Mouse (Mus musculus): Measurements from ENCODE around the gene Gm34302. TPM values are rescaled to one million over a fixed set of nuclear protein-coding genes. Genes with fewer than 3 reads are reported as not detected.
"Not testable (repeated sequence)": the region's sequence is repeated elsewhere in the genome, so short reads cannot be mapped to it uniquely, and the experiment has no call there.

Gene Gm34302
- total RNA-seq (2021), result 10 to 100 TPM; 15.4 to 83.1 TPM
- long read RNA-seq, experiment 1, transcript Gm34302-201 (3 exons, 243 nt), result major isoform, 74 of 100 reads
- long read RNA-seq, experiment 1, partial matches to known transcripts, result 0 of 100 reads
- long read RNA-seq, experiment 1, other reads (novel, unspliced or antisense), result 26 of 100 reads
- long read RNA-seq, experiment 2, transcript Gm34302-201 (3 exons, 243 nt), result major isoform, 46 of 62 reads
- long read RNA-seq, experiment 2, partial matches to known transcripts, result 0 of 62 reads
- long read RNA-seq, experiment 2, other reads (novel, unspliced or antisense), result 16 of 62 reads

DNA sequence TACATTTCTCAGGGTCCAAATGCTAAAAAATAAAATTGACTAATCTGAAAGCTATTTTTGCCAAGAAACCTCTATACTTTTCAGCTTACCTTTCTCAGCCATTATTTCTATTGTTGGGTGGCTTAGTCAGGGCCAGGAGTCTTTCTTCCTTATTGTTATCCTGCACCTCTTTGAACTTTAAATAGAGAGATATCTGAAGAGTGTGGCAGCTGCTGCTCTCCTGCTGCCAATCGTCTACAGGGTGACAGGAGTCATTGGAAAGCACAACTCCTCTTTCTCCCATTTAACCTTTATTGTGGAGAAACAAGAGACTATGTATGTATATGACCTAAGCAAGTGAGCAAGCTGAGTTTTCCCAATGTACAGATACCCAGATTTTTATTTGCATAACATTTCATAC lies at the start of gene Gm34302:
Gene Gm34302 (minus strand): TSS at position 154 of the 400 bp plus-strand sequence.
- DNase-seq, result no peak

DNA sequence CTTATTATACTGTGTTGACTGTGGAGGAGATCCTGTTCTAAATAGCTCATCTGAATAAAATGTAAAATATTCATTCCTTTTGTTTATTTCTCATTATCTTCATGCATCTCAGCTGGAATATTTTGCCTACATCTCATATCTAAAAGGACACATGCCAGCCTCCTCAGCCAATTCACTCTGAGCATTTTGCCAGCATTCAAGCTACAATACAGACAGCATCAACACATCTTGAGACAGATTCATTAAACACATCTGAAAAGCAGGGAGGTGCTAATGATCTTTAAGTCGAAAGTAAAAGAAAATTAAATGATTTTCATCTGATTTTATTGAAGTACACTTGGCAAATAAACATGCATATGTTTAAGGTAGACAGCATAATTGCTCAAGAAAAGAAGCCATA lies 48.2 kb upstream of the Gm34302 start:
- no peak for DNase-seq

DNA sequence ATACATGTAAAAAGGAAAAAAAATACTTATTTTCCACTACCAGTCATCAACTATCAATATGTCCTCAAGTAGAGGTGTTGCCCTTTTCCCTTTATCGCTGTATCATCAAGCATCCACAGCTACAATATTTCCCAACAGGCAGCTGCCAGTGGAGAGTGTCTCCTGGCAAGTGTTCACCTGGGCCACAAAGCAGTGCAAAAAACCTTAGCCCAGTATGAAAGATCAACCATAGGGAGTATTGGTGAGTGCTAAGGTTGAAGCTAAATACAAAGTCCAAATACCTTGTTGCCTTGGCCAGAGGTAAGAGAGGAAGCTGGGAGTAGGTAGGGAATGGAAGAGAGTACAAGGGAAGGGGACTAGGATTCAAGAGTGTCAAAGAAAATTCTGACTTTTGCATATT lies 34.0 kb upstream of the Gm34302 start:
- DNase-seq, result no peak

DNA sequence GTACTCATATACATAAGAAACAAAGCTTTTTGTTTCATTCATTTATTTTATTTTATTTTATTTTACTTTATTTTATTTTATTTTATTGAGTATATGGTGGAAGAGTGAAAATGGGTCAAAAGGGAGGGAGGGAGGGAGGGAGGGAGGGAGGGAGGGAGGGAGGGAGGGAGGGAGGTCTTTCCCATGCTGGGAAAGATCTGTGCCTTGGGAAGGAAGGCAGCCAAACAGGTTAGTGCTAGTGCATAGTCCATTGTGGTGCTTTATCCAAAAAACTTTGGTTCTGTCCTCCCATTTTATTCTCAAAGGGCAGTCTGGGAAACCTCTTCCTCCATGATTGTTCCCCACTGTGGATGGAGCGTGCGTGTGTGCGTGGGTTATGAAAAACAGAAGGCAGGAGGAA lies 32.6 kb upstream of the Gm34302 start:
- DNase-seq, result not testable (repeated sequence)

DNA sequence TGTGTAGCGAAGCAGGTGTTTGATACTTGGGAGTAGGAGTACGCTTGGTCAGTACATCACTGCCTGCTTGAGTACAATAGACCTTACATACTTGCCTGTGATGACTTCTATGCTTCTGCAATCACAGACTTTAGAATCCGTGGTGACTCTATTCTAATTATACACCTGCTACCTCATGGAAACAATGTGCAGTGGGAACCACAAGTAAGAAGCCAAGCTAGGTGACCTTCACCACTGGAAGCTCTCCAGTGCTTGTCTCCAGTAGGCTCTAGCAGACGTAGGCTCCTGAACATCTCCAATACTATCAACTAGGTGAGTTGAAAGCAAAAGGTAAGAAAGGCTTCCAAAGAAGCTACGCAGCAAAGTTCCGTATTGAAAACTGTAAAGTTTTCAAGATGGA lies 27.6 kb upstream of the Gm34302 start:
- DNase-seq, result no peak

DNA sequence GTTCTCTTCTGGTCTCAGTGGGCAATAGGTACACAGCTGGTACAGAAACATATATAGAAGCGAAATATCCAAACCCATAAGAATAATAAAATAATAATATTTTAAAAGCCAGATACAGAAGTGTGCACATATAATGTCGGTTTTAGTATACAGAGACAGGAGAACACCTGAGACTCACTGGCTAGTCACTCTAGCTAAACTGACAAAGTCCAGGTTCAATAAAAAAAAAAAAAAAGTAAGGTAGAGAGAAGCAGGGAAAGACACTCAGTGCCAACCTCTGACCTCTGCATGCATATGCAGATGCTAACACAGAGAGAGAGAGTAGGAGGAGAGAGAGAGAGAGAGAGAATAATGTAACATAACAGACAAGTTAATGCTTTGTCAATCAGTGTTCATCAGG lies 25.8 kb upstream of the Gm34302 start:
- DNase-seq, result no peak

DNA sequence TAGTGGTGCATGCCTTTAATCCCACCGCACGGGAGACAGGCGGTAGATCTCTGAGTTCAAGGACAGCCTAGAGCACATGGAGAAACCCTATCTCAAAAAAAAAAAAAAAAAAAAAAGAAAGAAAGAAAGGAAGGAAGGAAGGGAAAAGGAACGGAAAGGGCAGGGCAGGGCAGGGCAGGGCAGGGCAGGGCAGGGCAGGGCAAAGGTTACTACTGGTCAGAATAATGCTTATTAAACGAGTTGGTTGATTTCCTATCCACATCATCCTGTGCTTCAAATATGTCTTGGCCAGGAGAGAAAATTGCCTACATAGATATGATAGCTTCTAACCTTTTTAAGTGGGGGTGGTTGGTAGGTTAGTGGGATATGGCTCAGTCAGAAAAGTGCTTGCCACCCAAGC lies 25.2 kb upstream of the Gm34302 start:
- DNase-seq, result no peak

DNA sequence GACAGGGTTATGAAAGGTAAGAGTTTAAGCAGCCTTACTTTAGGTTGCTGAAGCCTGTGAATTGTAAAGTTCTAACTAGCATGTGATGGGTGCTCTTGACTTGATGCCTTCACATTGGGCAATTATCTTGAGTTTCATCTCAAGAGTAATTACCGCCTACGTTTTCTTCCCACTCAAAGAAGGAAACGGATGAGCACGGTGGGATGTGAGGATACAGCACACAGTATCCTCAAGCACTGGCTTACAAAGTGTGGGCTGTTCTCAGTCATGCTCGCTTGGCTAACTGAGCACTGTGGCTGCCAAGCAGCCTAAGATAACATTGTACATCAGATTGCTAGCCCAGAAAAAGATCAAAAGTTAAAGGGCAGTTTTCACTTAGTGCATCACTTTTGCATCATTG lies 20.8 kb upstream of the Gm34302 start:
- no peak for DNase-seq

DNA sequence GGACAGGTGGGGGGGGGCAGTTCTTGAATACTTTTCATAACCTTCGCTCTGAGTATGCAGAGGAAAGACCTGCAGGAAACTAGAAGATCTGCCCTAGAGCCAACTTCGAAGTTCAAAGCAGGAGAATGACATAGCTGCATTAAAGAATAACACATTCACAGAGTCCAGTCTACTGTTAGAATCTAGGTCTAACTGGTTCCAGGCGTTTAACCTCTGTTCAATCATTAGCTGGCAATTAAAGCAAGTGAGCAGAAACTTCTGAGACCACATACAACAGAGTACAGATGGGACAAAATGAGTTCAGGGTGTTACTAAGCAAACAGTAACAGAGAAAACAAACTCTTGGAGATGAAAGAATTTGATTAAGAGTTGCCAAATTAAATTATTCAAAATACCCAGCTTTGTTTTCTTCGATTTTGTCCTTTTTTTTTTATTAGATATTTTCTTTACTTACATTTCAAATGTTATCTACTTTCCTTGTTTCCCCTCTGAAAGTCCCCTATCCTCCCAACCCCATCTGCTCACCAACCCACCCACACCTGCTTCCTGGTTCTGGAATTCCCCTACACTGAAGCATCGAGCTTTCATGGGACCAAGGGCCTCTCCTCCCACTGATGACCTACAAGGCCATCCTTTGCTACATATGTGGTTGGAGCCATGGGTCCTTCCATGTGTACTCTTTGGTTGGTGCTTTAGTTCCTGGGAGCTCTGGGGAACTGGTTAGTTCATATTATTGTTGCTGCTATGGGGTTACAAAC lies 11.1 kb upstream of the Gm34302 start:
- no peak for DNase-seq

DNA sequence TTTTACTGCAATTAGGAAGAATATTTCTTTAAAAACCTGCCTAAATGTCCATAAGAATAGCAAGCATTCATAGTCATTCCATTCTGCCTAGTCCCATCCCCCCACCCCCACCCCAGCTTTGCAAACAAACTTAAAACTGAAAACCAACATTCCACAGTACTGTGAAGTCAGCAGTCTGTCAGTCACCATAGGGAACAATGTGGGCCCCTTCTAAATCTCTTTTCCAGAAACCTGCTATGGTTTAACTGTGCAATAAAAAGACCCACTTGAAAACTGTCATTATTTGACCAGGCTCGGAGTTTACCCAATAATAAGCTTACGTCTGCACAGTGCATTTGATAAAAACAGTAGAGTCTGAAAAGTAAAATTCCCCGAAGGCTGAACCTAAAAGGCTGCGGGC lies 9.9 kb upstream of the Gm34302 start:
- DNase-seq, result no peak

DNA sequence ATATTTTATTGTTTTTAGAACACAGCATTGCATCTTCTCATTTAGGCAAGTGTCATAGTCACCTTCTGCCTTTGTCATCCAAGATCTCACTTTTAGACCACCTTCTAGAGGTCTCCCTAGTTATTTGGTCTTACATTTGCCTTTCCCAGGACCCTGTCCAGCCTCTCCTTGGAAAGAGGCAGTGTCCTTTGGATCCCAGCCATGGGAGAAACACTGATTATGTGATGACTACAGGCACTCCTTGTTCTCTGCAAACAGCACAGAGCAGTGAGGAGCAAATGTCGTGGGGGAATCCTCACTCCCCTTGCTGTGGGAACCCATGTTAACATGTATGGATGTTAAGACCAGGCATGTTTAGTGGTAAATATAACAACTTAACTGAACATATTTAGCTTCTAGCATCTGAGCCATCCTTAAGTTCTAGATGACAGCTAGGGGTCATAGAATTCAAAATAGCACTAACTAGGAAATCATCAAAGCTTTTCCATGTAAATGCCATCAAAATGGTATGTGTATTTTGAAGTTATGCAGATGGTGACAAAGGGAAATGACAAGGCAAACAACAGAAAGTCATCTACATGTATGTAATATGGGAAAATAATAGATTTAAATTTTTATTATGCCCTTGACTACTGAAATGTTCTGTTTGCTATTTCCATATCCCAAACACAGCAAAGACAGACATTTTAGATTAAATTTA lies 43.1 kb downstream of the Gm34302 start:
- peak; percentile 26 for DNase-seq

DNA sequence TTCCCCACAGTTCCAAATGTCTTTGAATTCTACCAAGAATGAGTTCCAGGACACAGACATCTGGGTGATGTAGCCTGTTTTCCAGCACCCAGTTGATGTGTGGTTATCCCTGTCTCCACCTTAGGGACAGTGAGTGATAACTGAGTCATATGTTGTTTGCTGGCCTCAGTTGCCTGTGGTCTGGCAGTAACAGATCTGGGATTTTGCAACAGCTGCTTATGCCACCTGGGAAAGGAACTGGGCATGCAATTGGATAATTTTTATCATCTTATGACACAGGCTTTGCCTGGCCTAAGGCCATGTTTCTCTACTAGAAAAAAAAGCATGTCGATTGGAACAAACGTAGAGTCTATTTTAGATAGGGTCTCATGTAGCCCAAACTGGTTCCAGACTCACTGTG lies 43.9 kb downstream of the Gm34302 start:
- DNase-seq, result peak; percentile 51

DNA sequence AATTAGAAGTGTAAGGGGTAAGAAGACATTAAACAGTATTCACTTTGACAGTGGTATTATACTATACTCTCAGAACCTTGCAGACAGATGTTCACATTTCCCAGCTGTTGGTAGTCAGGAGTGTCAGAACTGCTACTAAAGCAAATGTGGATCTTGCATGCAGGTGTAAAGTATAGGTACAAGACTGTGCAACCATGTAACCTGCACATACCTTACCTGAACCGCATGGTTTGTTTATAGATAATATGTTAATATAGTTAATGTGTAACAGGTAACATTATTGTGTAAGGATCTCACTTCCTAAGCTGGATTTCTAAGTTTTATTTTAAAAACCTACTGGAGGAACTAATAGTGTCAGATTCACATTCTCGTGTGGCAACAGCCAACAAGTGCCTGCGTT lies 44.8 kb downstream of the Gm34302 start:
- no peak for DNase-seq

Other genes starting within 250 kb of the Gm34302 start
- gene Mme, start 242.3 kb downstream of the Gm34302 start, total RNA-seq (2021), result 1 to 10 TPM; 3.2 to 4.7 TPM